Mouse (Mus musculus): ENCODE measurements at regions not wholly inside any gene's neighbourhood (a gene's known extent, or its start where the extent isn't known, plus 50 kb on each side); places are given as distances from the start of the nearest gene placed in this dataset.

GRCm38 (mm10) chr13:6272932-6273331 lies 275.0 kb upstream of the Pitrm1 start:
- ATAC-seq (replicated peaks in 1 of 2; ENCODE audit: insufficient read depth in 1 of 2, low FRiP score in 2 of 2, low TSS enrichment in 1 of 2, low read depth in 1 of 2, poor library complexity in 2 of 2, severe bottlenecking in 2 of 2): no peak

GRCm38 (mm10) chr13:6280073-6280472 lies 267.9 kb upstream of the Pitrm1 start:
- ATAC-seq (replicated peaks in 1 of 2; ENCODE audit: insufficient read depth in 1 of 2, low FRiP score in 2 of 2, low TSS enrichment in 1 of 2, low read depth in 1 of 2, poor library complexity in 2 of 2, severe bottlenecking in 2 of 2): no peak

DNA sequence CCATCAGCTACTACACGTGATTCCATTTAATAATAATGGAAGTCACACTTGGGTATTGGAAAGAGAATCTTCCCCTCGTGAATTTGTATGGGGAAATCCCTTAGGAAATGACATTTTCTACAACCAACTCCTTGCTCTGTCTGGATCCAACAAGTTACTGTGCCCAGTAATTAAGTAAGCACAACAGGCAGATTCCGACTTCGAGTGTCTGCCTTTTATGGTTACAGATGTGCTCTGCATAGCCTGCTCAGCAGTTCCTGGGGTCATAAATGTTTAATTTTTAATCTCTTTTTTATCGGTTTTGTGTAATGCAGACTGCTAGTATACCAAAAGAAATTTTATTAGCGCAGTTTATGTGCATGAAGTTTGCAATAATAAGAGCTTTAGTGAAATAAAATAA lies 259.8 kb upstream of the Pitrm1 start:
- no peak for ATAC-seq (replicated peaks in 1 of 2; ENCODE audit: insufficient read depth in 1 of 2, low FRiP score in 2 of 2, low TSS enrichment in 1 of 2, low read depth in 1 of 2, poor library complexity in 2 of 2, severe bottlenecking in 2 of 2)

- no peak; a peak in 1 of 4 replicates for ATAC-seq (replicated peaks in 1 of 2; ENCODE audit: insufficient read depth in 1 of 2, low FRiP score in 2 of 2, low TSS enrichment in 1 of 2, low read depth in 1 of 2, poor library complexity in 2 of 2, severe bottlenecking in 2 of 2)
Measured at GRCm38 (mm10) chr13:6292098-6292497, 255.9 kb upstream of the Pitrm1 start.

- ATAC-seq (replicated peaks in 1 of 2; ENCODE audit: insufficient read depth in 1 of 2, low FRiP score in 2 of 2, low TSS enrichment in 1 of 2, low read depth in 1 of 2, poor library complexity in 2 of 2, severe bottlenecking in 2 of 2): no peak
Measured at GRCm38 (mm10) chr13:6305718-6306117, 242.2 kb upstream of the Pitrm1 start.

- no peak for ATAC-seq (replicated peaks in 1 of 2; ENCODE audit: insufficient read depth in 1 of 2, low FRiP score in 2 of 2, low TSS enrichment in 1 of 2, low read depth in 1 of 2, poor library complexity in 2 of 2, severe bottlenecking in 2 of 2)
Measured at GRCm38 (mm10) chr13:6306616-6306988, 241.3 kb upstream of the Pitrm1 start.

DNA sequence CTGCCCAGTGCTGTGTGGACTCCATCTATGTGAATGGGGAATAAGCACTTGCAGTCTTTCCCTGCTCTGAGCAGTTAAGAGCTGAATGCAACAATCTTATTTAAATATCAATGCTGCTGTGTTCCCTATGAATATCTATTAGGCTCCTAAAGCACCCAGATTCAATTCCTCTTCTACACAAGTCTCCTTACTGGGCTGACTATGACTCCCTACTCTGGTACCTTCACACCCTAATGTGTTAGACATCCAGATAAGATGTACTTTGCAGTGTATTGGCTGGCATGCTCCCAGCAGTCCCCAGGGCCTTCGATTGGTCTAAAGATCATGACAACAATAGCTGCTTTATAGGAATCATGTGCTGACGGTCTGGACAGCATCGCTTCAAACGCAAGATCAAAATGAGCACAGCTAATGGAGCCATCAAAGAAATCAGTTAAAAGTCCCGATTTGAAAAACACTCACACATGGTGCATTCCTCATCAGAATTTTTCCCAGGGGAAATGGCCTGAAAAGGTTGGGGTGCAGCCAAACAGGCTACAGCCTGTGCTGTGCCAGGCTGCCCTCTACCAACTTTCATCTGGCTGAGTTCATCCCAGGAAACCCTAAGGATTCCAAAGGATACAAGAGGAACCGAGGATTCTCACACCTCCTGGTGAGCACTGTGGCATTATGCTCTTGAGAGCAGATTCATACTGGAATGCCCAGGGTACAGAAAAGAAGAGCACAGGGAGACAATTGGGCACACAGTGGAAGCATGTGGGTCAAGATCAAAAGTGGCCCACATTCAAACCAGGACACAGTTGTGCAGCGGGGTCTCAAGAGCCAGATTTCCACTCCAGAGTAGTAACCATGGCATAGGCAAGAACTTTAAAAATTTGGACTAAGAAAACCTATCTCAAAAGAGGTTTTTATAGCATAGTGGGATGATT lies 240.7 kb upstream of the Pitrm1 start:
- no peak for ATAC-seq (replicated peaks in 1 of 2; ENCODE audit: insufficient read depth in 1 of 2, low FRiP score in 2 of 2, low TSS enrichment in 1 of 2, low read depth in 1 of 2, poor library complexity in 2 of 2, severe bottlenecking in 2 of 2)

DNA sequence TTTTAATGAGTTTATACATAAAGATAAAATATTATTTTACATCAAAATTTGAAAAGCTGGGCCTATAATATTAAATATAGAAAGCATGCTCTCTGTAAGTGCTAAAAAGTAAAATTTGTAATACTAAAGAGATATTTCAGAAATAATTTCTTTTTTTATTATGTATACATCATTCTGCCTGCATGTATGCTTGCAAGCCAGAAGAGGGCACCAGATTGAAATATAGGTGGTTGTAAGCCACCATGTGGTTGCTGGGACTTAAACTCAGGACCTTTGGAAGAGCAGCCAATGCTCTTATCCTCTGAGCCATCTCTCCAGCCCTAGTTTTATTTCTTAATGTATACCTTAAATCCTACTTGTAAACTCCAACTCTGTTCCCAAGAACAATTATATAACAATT lies 231.7 kb upstream of the Pitrm1 start:
- ATAC-seq (replicated peaks in 1 of 2; ENCODE audit: insufficient read depth in 1 of 2, low FRiP score in 2 of 2, low TSS enrichment in 1 of 2, low read depth in 1 of 2, poor library complexity in 2 of 2, severe bottlenecking in 2 of 2): no peak

DNA sequence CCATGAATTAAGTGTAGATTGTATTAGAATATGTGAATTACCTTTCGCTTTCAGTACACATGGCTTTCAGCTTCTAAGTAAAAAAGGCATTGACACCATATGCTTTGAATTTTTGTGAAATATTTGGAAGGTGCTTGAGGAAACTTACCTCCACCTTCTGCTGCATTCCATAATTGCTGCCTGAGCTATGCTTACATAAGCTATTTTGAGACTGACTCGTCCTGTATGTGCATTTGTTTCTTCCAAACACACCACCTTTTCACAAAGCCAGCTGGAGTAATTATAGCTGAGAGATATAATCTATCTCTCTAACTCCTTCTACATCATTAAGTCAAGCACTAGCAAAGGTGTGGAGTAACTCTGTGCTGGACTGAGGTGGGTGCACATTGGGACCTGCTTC lies 224.0 kb upstream of the Pitrm1 start:
- ATAC-seq (replicated peaks in 1 of 2; ENCODE audit: insufficient read depth in 1 of 2, low FRiP score in 2 of 2, low TSS enrichment in 1 of 2, low read depth in 1 of 2, poor library complexity in 2 of 2, severe bottlenecking in 2 of 2): no peak

DNA sequence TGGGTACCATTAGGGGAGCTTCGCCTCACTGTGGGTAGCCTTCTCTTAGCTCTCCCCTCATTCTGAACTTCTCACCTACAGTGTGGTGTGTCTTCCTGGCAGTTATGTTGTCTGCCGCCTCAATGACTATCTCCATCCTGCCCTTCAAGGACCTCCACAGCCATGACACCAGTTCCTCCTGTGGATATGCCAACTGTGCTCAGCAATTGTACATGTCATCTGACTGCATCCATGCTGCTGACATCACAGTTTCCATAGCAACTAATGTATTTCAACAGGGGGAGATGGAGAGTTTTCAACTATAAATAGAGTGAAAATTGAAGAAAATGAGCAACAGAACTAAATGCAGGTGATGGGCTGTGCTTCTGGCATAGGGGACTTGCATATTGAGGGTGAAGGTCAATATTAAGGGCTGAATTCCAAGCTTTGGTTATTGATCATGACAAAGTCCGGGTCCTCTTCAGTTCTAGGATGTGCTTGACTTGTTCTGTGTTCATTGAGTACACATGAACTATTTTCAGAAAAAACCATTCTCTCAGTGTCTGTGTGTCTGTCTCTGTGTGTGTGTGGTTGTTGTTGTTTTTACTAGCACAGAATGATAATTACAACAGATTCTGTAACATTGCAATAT lies 217.5 kb upstream of the Pitrm1 start:
- ATAC-seq (replicated peaks in 1 of 2; ENCODE audit: insufficient read depth in 1 of 2, low FRiP score in 2 of 2, low TSS enrichment in 1 of 2, low read depth in 1 of 2, poor library complexity in 2 of 2, severe bottlenecking in 2 of 2): no peak

- ATAC-seq (replicated peaks in 1 of 2; ENCODE audit: insufficient read depth in 1 of 2, low FRiP score in 2 of 2, low TSS enrichment in 1 of 2, low read depth in 1 of 2, poor library complexity in 2 of 2, severe bottlenecking in 2 of 2): no peak
Measured at GRCm38 (mm10) chr13:6340157-6340556, 207.8 kb upstream of the Pitrm1 start.

DNA sequence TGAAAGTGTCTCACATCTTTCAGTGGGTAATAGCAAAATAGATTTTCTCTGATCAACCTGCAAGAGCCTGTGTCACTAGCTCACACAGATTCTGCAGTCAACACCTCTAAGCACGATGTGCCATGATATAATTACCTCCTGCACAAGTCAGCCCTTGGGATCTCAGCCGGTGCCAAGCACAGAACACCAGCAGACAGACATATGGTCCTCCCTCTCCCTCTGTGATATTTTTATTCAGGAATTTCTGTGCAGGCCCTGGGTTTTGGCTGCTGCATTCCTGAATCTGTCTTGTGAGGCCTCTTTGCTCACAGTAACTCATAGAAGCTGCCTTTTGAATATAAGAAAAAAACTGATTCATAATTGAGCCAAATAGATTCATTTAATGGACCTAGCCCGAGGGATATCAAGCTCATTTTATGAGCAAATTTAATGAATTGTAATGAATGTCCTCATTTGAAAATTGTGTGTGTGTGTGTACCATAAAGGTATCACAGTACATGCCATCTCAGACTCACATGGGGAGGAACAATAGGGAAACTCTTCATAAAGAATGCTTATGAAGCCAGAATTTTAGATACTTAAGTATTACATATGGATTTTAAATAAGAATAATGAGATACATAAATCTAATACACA lies 206.7 kb upstream of the Pitrm1 start:
- no peak for ATAC-seq (replicated peaks in 1 of 2; ENCODE audit: insufficient read depth in 1 of 2, low FRiP score in 2 of 2, low TSS enrichment in 1 of 2, low read depth in 1 of 2, poor library complexity in 2 of 2, severe bottlenecking in 2 of 2)

- no peak for ATAC-seq (replicated peaks in 1 of 2; ENCODE audit: insufficient read depth in 1 of 2, low FRiP score in 2 of 2, low TSS enrichment in 1 of 2, low read depth in 1 of 2, poor library complexity in 2 of 2, severe bottlenecking in 2 of 2)
Measured at GRCm38 (mm10) chr13:6365169-6365568, 182.8 kb upstream of the Pitrm1 start.

DNA sequence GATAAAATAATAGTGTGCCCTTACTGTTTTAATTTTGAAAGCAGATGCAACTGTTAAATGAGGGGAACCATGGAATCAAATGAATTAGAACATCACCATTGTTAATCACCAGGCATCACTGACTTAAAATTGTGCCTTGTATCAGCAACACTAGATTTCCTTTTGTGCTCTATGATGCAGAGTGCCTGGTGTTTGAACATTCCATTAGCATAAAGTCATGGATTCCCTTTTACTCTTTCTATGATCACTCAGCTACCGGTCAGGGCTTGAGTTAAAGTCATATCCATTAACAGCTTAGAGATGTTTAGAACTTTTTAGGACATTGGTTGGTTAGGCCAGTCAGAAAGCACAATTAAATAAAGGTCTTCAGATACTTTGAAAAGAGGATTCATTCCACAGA lies 180.3 kb upstream of the Pitrm1 start:
- ATAC-seq (replicated peaks in 1 of 2; ENCODE audit: insufficient read depth in 1 of 2, low FRiP score in 2 of 2, low TSS enrichment in 1 of 2, low read depth in 1 of 2, poor library complexity in 2 of 2, severe bottlenecking in 2 of 2): no peak

DNA sequence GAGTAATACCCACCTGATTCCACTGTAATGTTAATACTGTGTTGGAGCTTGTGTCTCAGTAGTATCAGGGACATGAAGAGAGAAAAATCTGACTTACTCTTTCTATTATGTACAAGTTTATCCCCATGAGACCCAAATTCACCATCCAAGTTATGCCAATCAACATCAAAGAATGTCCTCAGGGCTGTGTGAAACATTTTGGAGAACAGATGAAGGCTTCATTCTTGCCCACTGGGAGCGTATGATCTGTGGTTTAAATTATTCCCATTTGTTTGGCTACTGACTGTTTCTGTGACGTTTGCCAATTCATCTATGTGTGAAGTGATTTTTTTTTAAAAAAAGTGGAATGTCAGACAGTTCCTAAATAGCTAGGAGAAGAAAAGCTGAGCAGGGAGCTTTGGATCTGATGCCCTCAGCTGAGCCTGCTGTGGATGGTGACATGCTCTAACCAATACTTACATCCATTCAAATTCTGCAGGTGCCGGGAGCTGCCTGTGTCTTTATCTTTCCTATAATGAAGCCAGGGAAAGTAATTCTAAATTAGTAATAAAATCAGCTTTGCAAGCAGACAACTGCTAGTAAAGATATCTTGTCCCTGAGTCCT lies 173.3 kb upstream of the Pitrm1 start:
- ATAC-seq (replicated peaks in 1 of 2; ENCODE audit: insufficient read depth in 1 of 2, low FRiP score in 2 of 2, low TSS enrichment in 1 of 2, low read depth in 1 of 2, poor library complexity in 2 of 2, severe bottlenecking in 2 of 2): no peak

- no peak for ATAC-seq (replicated peaks in 1 of 2; ENCODE audit: insufficient read depth in 1 of 2, low FRiP score in 2 of 2, low TSS enrichment in 1 of 2, low read depth in 1 of 2, poor library complexity in 2 of 2, severe bottlenecking in 2 of 2)
Measured at GRCm38 (mm10) chr13:6377919-6378318, 170.0 kb upstream of the Pitrm1 start.

DNA sequence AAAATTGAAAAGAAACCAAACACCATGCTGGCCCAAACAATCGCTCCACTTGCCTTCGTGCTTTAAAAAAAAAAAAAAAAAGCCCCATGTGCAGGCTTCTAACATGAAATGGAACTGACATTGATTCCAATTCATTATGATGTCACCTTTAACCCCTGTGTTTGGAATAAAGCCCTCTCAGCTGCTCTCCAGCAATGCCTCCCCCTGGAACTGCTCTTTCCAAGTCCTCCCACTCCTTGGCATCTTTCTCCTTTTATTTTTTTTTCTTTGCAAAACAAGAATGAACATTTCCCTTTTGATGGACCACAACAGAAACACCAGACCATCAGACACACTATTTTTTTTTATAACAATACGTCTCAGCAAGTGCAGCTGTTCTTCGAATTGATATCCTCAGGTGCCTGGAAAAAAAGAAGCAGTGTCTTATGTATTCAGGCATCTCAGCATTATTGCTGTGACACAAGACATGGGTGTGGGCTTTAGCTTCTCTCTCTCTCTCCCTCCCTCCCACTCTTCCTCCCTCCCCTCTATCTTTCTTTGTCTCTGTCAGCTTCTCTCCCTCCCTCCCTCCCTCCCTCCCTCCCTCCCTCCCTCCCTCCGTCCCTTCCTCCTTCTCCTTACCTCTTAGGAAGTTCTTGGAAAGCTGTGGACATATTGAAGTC lies 152.3 kb upstream of the Pitrm1 start:
- no peak for ATAC-seq (replicated peaks in 1 of 2; ENCODE audit: insufficient read depth in 1 of 2, low FRiP score in 2 of 2, low TSS enrichment in 1 of 2, low read depth in 1 of 2, poor library complexity in 2 of 2, severe bottlenecking in 2 of 2)

- no peak for ATAC-seq (replicated peaks in 1 of 2; ENCODE audit: insufficient read depth in 1 of 2, low FRiP score in 2 of 2, low TSS enrichment in 1 of 2, low read depth in 1 of 2, poor library complexity in 2 of 2, severe bottlenecking in 2 of 2)
Measured at GRCm38 (mm10) chr13:6397648-6398047, 150.3 kb upstream of the Pitrm1 start.

Measured in hematopoietic stem cell, adult 5-6 weeks (primary cell).